Comparison of ENCODE assay signal across 20 mouse cellular contexts in the genomic region with DNA sequence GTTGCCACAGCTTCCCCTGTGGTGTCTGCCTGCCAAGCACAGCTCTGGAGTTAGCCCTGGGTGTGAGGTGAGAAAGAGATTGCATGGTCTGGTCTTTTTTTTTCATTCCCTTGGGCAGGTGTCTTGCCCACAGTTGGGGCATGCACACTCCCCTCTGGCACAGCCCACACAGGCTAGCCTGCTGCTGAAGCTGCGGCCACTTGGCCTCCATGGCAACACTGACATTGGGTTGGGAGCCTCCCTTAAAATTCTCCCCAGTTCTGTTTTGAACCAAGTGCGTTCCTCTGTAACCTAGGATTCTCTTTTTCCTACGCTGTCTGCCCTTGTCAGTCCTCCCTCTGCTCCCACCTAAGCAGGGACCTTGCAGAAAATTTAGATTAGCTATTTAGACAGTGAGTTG.
DNase-seq lines count a peak whose midpoint lies in the region; ATAC-seq lines count a peak whose summit lies in the region.
"Had no signal": no experiment of that assay in that cellular context is flagged by ENCODE, and none has a peak within 500 bp of the region (broad histone marks: within the 10 kb centered on the region; RNA-seq: fewer than 3 reads in every experiment).

No protein-coding gene starts in this region.

- H3K9ac ChIP-seq in hindbrain, embryonic 13.5 days: no peak overlapping the region
- H3K9ac ChIP-seq in hindbrain, embryonic 12.5 days: no peak overlapping the region
- H3K9ac ChIP-seq in lung, embryonic 15.5 days: no peak overlapping the region
- H3K9ac ChIP-seq in forebrain, embryonic 16.5 days (replicated peaks; ENCODE audit: low read depth, low read length): no peak overlapping the region
- no peak overlapping the region for H3K9ac ChIP-seq in midbrain, embryonic 15.5 days
- H3K9ac ChIP-seq in heart, embryonic 12.5 days: no peak overlapping the region
- H3K9ac ChIP-seq: embryonic facial prominence, embryonic 12.5 days; liver, embryonic 14.5 days had no signal

- H3K27ac ChIP-seq in hindbrain, embryonic 13.5 days: no peak overlapping the region; the same call in 1 of the 2 replicates
- H3K27ac ChIP-seq in hindbrain, embryonic 12.5 days: no peak overlapping the region
- H3K27ac ChIP-seq in lung, embryonic 15.5 days: peak overlapping the region; percentile 37; the same call in 1 of the 2 replicates
- no peak overlapping the region for H3K27ac ChIP-seq in forebrain, embryonic 16.5 days (ENCODE audit: low read length)
- H3K27ac ChIP-seq in midbrain, embryonic 15.5 days: no peak overlapping the region
- no peak overlapping the region for H3K27ac ChIP-seq in heart, embryonic 12.5 days (ENCODE audit: poor library complexity, severe bottlenecking)
- H3K27ac ChIP-seq: embryonic facial prominence, embryonic 12.5 days; liver, embryonic 14.5 days; stomach, postnatal 0 days had no signal

- H3K36me3 ChIP-seq in hindbrain, embryonic 13.5 days: peaks cover 28% of the 10 kb centered on the region
- H3K36me3 ChIP-seq in hindbrain, embryonic 12.5 days: 0 out of 2 replicates have a peak, but pooled peaks cover 3% of the 10 kb centered on the region
- H3K36me3 ChIP-seq in lung, embryonic 15.5 days: peaks cover 4% of the 10 kb centered on the region; the same call in 1 of the 2 replicates
- peaks cover 3% of the 10 kb centered on the region; the same call in 1 of the 2 replicates for H3K36me3 ChIP-seq in forebrain, embryonic 16.5 days (ENCODE audit: control insufficient read depth, insufficient read depth)
- 0 out of 2 replicates have a peak, but pooled peaks cover 4% of the 10 kb centered on the region for H3K36me3 ChIP-seq in midbrain, embryonic 15.5 days (replicated peaks)
- H3K36me3 ChIP-seq in heart, embryonic 12.5 days: peaks cover 14% of the 10 kb centered on the region
- H3K36me3 ChIP-seq: embryonic facial prominence, embryonic 12.5 days had no signal

- H3K27me3 ChIP-seq in hindbrain, embryonic 13.5 days: no peaks in the 10 kb centered on the region
- H3K27me3 ChIP-seq in hindbrain, embryonic 12.5 days: no peaks in the 10 kb centered on the region
- H3K27me3 ChIP-seq in lung, embryonic 15.5 days: no peaks in the 10 kb centered on the region
- no peaks in the 10 kb centered on the region for H3K27me3 ChIP-seq in forebrain, embryonic 16.5 days (replicated peaks; ENCODE audit: control insufficient read depth, insufficient read depth, low read length)
- H3K27me3 ChIP-seq in midbrain, embryonic 15.5 days (replicated peaks): no peaks in the 10 kb centered on the region
- H3K27me3 ChIP-seq in heart, embryonic 12.5 days (replicated peaks): no peaks in the 10 kb centered on the region
- H3K27me3 ChIP-seq: embryonic facial prominence, embryonic 12.5 days had no signal

- peaks cover 12% of the 10 kb centered on the region for H3K4me1 ChIP-seq in hindbrain, embryonic 13.5 days (replicated peaks)
- H3K4me1 ChIP-seq in hindbrain, embryonic 12.5 days: peaks cover 13% of the 10 kb centered on the region
- H3K4me1 ChIP-seq in lung, embryonic 15.5 days: peaks cover 28% of the 10 kb centered on the region
- peaks cover 4% of the 10 kb centered on the region for H3K4me1 ChIP-seq in forebrain, embryonic 16.5 days (replicated peaks; ENCODE audit: control insufficient read depth, insufficient read depth, low read length)
- H3K4me1 ChIP-seq in midbrain, embryonic 15.5 days: peaks cover 10% of the 10 kb centered on the region; the same call in 1 of the 2 replicates
- peaks cover 15% of the 10 kb centered on the region for H3K4me1 ChIP-seq in heart, embryonic 12.5 days (replicated peaks)

- no peaks in the 10 kb centered on the region for H3K9me3 ChIP-seq in hindbrain, embryonic 13.5 days
- no peaks in the 10 kb centered on the region for H3K9me3 ChIP-seq in hindbrain, embryonic 12.5 days (replicated peaks)
- no peaks in the 10 kb centered on the region for H3K9me3 ChIP-seq in lung, embryonic 15.5 days
- H3K9me3 ChIP-seq in forebrain, embryonic 16.5 days (ENCODE audit: control insufficient read depth, low read length): no peaks in the 10 kb centered on the region
- no peaks in the 10 kb centered on the region for H3K9me3 ChIP-seq in midbrain, embryonic 15.5 days
- H3K9me3 ChIP-seq in heart, embryonic 12.5 days (replicated peaks): no peaks in the 10 kb centered on the region
- H3K9me3 ChIP-seq: embryonic facial prominence, embryonic 12.5 days had no signal

- no peak overlapping the region for H3K4me3 ChIP-seq in hindbrain, embryonic 13.5 days
- no peak overlapping the region for H3K4me3 ChIP-seq in hindbrain, embryonic 12.5 days
- H3K4me3 ChIP-seq in lung, embryonic 15.5 days: no peak overlapping the region
- H3K4me3 ChIP-seq in forebrain, embryonic 16.5 days (replicated peaks; ENCODE audit: low read length): no peak overlapping the region
- no peak overlapping the region for H3K4me3 ChIP-seq in midbrain, embryonic 15.5 days
- no peak overlapping the region for H3K4me3 ChIP-seq in heart, embryonic 12.5 days
- H3K4me3 ChIP-seq: embryonic facial prominence, embryonic 12.5 days; erythroblast, embryonic 14.5 days had no signal

- peak; percentile 66; the same call in 1 of the 2 replicates for ATAC-seq in hindbrain, embryonic 13.5 days (ENCODE audit: low FRiP score)
- no peak for ATAC-seq in hindbrain, embryonic 12.5 days (ENCODE audit: low FRiP score)
- peak; percentile 44; the same call in 1 of the 2 replicates for ATAC-seq in lung, embryonic 15.5 days (ENCODE audit: borderline replicate concordance, extremely low read depth, low FRiP score, low TSS enrichment)
- peak; percentile 49; the same call in 1 of the 2 replicates for ATAC-seq in forebrain, embryonic 16.5 days
- 0 out of 2 replicates have a peak, but pooled peaks have one; percentile 32 for ATAC-seq in midbrain, embryonic 15.5 days (replicated peaks)
- no peak for ATAC-seq in heart, embryonic 12.5 days (ENCODE audit: insufficient number of reproducible peaks, low FRiP score)
- ATAC-seq: CD4-positive, CD25-positive, alpha-beta regulatory T cell, adult 4 months; intestine, embryonic 16.5 days had no signal

- no peak for DNase-seq in lung, postnatal 4 days
- no peak for DNase-seq in MN1 (ENCODE audit: low spot score)
- DNase-seq: adrenal gland, adult 8-10 months; cerebellum, postnatal 10 days; gastrocnemius, postnatal 14 days; heart, adult 18-20 months; heart, postnatal 36 days; right cerebral cortex, adult 18-20 months had no signal

- no peak overlapping the region for H3K4me2 ChIP-seq in hindbrain, embryonic 13.5 days
- no peak overlapping the region for H3K4me2 ChIP-seq in hindbrain, embryonic 12.5 days (replicated peaks)
- no peak overlapping the region for H3K4me2 ChIP-seq in lung, embryonic 15.5 days
- H3K4me2 ChIP-seq in forebrain, embryonic 16.5 days (ENCODE audit: low read length): no peak overlapping the region
- H3K4me2 ChIP-seq in midbrain, embryonic 15.5 days: no peak overlapping the region
- no peak overlapping the region for H3K4me2 ChIP-seq in heart, embryonic 12.5 days
- H3K4me2 ChIP-seq: embryonic facial prominence, embryonic 12.5 days had no signal

- 32% methylated on average over 3 of the region's 3 CpGs for WGBS in hindbrain, embryonic 13.5 days
- WGBS in hindbrain, embryonic 12.5 days: 36% methylated on average over 3 of the region's 3 CpGs
- WGBS in lung, embryonic 15.5 days: 49% methylated on average over 3 of the region's 3 CpGs
- WGBS in forebrain, embryonic 16.5 days: 21% methylated on average over 3 of the region's 3 CpGs
- 22% methylated on average over 3 of the region's 3 CpGs for WGBS in midbrain, embryonic 15.5 days
- 70% methylated on average over 3 of the region's 3 CpGs for WGBS in heart, embryonic 12.5 days

Comparison
In these comparisons a context has a peak if more than half of its experiments do, and no peak if none do; other contexts are left out.
1. ATAC-seq: peak in hindbrain, embryonic 13.5 days (single experiment), lung, embryonic 15.5 days (single experiment), forebrain, embryonic 16.5 days (single experiment) and midbrain, embryonic 15.5 days (single experiment); none in hindbrain, embryonic 12.5 days (single experiment) and heart, embryonic 12.5 days (single experiment).